Mouse (Mus musculus) layer of hippocampus, adult 11-12 months (tissue): ENCODE results near the gene Scml2.
"Not testable (repeated sequence)": the region's sequence is repeated elsewhere in the genome, so short reads cannot be mapped to it uniquely, and the experiment has no call there.

ENCODE experiments used
- DNase-seq: peaks from one replicate; pipeline ENCODE4 v3.0.0; 2022; ENCODE audit warnings: low spot score

Scml2 gene

GRCm38 (mm10) chrX:161116893-161117292, at the start of gene Scml2:
TSS of gene Scml2 (plus strand) at chrX:161117193.
- not testable (repeated sequence) for DNase-seq

- not testable (repeated sequence) for DNase-seq
These were observed 41.4 kb upstream of the Scml2 start for GRCm38 (mm10) chrX:161075576-161075975.

- peak; percentile 21 for DNase-seq
These were observed 45.5 kb downstream of the Scml2 start for GRCm38 (mm10) chrX:161162314-161163068.

GRCm38 (mm10) chrX:161163069-161163416, 46.0 kb downstream of the Scml2 start:
- DNase-seq = no peak

- DNase-seq = not testable (repeated sequence)
These were observed 170.2 kb downstream of the Scml2 start, which contains the start of gene Gm15262 for GRCm38 (mm10) chrX:161287156-161287555. TSS of gene Gm15262 (plus strand) at chrX:161287456.
